Mouse (Mus musculus) left cerebral cortex, postnatal 14 days (tissue): ENCODE measurements at regions not wholly inside any gene's neighbourhood (a gene's known extent, or its start where the extent isn't known, plus 50 kb on each side); places are given as distances from the start of the nearest gene placed in this dataset.

Experiments used
- DNase-seq, 2 experiments: peaks; one replicate each; pipeline ENCODE4 v3.0.0; 2021 to 2022; ENCODE audit warnings: low spot score in 2 of 2, mixed read lengths in 1 of 2
- intact Hi-C: fragments of 180-260 bp; cut with DNase I; formaldehyde crosslinking; loops from one replicate; pipeline ENCODE4 v1.15.1; 2025

DNA sequence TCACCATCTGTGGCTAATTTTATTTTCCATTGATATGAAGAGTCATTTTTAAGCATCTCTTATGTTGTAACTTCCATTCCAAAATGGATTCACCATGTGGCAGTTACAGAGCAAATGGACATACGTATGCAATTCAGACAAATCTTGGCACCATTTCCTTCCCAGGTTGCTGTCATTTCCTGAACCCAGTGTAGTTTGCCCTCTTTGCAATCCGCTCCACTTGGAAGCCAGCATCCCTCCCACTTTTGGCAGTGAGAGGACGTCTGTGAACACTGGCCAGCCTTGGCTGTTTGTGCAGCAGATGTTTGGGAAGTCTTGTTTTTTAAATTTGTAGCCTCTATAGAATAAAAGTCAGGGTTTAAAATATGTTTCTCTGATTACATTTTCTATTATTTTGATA lies 510.6 kb upstream of the Cdh7 start:
- DNase-seq = no peak
- intact Hi-C loops = no loop called here

DNA sequence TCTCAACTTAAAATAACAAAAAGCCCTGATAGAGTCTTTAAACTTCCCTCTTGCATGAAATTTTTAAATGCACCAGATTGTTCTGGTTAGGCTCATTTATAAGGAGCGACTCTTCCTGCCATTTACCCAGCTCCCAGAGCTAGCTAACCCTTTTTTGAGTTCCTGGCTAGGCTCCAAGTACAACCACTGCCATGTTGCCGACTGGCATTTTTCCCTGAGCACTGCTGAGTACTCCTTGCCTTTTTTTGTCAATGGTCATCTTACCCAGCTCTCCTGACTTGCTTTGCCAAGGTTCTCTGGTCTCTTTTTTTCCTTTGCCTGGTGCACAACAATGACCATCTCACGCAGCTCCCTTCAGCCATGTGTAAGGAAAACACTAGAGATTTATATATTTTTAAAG lies 500.8 kb upstream of the Cdh7 start:
- no peak for DNase-seq
- intact Hi-C loops = no loop called here

DNA sequence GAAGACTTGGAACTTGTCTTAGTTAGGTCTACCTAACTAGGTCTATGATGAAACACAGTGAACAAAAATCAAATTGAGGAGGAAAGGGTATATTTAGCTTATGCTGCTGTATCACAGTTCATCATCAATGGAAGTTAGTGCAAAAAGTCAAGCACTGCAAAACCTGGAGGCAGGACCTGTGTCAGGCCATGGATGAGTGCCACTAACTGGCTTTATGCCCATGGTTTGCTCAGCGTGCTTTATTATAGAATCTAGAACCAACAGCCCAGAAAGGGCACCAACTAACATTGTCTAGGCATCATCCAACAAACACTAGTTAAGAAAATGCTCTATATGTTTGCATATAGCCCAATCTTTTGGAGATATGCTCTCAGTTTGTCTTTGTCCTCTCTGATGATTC lies 486.3 kb upstream of the Cdh7 start:
- intact Hi-C loops = no loop called here

DNA sequence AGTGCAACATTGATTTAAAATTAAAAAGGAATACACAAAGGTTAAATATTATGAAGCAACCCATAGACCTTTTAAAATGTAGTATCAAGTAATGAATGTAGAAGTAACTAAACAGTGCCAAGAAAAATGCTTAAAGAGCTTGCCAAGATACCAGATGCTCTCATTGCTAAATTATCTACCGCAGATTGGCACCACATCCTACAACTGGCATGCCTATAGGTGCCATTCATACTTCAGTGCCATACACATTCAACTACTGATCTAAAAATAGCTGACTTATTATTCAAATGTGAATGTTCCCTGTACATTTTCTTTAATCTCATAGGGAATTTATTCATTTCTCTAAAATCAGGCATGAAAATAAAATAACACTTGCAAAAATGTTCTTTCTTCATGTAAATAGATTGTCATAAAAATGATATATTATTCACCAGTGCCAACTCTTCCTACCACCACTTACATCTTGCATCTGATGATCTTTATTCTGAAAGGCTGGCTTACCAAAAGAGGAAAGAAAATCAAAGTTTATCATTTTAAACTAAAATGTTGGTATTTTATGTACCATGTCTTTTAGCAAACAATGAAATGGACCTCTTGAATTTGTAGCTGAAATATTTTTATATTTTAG lies 469.5 kb upstream of the Cdh7 start:
- peak; percentile 5 to 25 for DNase-seq
- intact Hi-C loops = no loop called here

More for the DNA sequence above, 486.3 kb upstream of the Cdh7 start:
- DNase-seq = no peak

DNA sequence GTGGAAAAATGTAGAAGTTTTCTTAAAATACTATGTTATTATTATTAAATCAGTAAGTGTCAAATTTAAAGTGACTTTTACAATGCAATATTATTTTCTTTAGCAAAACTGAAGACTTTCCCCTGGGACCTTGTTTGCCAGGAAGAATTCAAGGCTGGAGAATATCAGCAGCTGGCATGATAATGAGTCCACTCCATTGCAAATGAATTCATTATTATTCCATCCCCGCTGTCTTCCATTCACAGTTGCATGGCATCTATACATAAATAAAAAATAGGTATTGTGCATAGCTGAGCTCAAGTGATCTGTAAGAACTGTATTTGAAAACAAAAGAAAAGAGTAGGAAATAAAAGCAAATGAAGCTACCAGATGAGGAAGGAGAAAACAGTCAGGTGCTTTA lies 467.9 kb upstream of the Cdh7 start:
- intact Hi-C loops = no loop called here

More for the DNA sequence above, 467.9 kb upstream of the Cdh7 start:
- DNase-seq = no peak
